Comparison of ENCODE assay signal across 17 mouse cellular contexts in genomic region chr16:11510416-11510815, GRCm38 (mm10).
"Had no signal": no experiment of that assay in that cellular context is flagged by ENCODE, and none has a peak within 500 bp of the region (broad histone marks: within the 10 kb centered on the region; RNA-seq: fewer than 3 reads in every experiment).

No protein-coding gene starts in this region.

- H3K27me3 ChIP-seq: midbrain, embryonic 12.5 days; neural tube, embryonic 12.5 days had no signal

- ATAC-seq: midbrain, embryonic 16.5 days had no signal

- H3K4me2 ChIP-seq: lung, embryonic 14.5 days; midbrain, embryonic 12.5 days; neural tube, embryonic 12.5 days had no signal

- DNase-seq: lung, adult 18-20 months; lung, postnatal 10 days; lung, postnatal 4 days; midbrain, embryonic 14.5 days; retina, postnatal 1 day; right cerebral cortex, adult 18-20 months; right cerebral cortex, postnatal 25 days; right cerebral cortex, postnatal 4 days; spleen, adult 18-20 months; thymus, adult 18-20 months; thymus, postnatal 14 days; thymus, postnatal 36 days had no signal

- H3K27ac ChIP-seq: midbrain, embryonic 10.5 days; midbrain, embryonic 12.5 days; neural tube, embryonic 12.5 days had no signal

- H3K4me1 ChIP-seq: midbrain, embryonic 10.5 days; midbrain, embryonic 12.5 days; neural tube, embryonic 12.5 days had no signal

- H3K36me3 ChIP-seq: midbrain, embryonic 10.5 days; midbrain, embryonic 12.5 days; neural tube, embryonic 12.5 days had no signal

- H3K9ac ChIP-seq: lung, embryonic 14.5 days; midbrain, embryonic 12.5 days; neural tube, embryonic 12.5 days had no signal

- H3K9me3 ChIP-seq: midbrain, embryonic 10.5 days; midbrain, embryonic 12.5 days; neural tube, embryonic 12.5 days had no signal

- H3K4me3 ChIP-seq: midbrain, embryonic 10.5 days; midbrain, embryonic 12.5 days; neural tube, embryonic 12.5 days had no signal
